Mouse (Mus musculus) megakaryocyte, embryonic 14.5 days (primary cell): ENCODE measurements around the gene Hsd11b1.

Experiments
- FLI1 ChIP-seq: IDR thresholded peaks from 2 replicates; pipeline ENCODE4 v1.6.1; 2012; ENCODE audit warnings: low read length, inconsistent platforms, mixed read lengths
- GATA1 ChIP-seq: IDR thresholded peaks from 3 replicates; pipeline ENCODE4 v1.6.1; 2012; ENCODE audit warnings: mixed read lengths, low read length, inconsistent platforms, borderline replicate concordance

DNA sequence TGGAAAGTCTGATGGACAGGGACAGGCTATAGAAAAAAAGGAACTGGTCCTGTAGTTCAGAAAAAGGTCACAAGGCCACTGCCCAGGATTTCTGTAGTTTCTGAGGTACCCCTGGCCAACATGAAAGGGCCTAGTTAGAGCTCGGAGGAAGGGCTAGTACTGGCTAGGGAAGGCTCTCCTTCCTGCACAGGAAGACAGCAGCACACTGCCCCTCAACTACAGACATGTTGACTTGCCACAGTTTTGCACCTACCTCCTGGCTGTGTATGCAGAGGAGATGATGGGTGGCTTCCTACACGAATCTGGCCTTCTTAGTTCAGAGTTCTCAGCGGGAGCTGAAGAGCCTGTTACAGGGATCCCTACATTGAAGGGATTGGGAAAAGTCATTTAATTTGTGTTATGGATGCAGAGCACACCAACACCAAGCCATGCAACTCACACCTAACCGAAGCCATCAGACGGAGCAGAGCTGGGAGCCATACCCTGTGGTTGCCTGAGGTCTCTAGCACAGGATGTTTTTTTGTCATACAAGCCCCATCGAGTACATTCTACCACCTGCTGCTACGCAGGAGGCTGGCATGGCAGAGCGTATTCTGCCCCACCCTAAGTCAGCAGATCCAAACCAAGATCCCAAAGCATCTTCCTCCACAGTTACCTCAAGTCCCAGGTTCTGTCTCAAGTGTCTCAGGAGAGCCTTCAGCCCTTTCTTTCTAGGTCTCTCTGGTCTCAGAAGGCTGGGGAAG lies 63.1 kb downstream of the Hsd11b1 start:
- no peak for TF ChIP-seq GATA1
- no peak for TF ChIP-seq FLI1
